Mouse (Mus musculus) cerebellum, adult (tissue): ENCODE measurements around the gene Rpl35.
"Not testable (repeated sequence)": the region's sequence is repeated elsewhere in the genome, so short reads cannot be mapped to it uniquely, and the experiment has no call there.

Source experiments
- ATAC-seq: cut with Nextera tagmentation; 2 replicates; pipeline ENCODE4 v1.9.2; 2017; ENCODE audit warnings: mild to moderate bottlenecking, moderate library complexity, mixed read lengths; ENCODE audit not compliant: insufficient number of reproducible peaks, low FRiP score, low TSS enrichment

Rpl35 gene

GRCm38 (mm10) chr2:39005574-39006079 is at the start of gene Rpl35:
Gene Rpl35 (minus strand): TSS chr2:39005624.
- no peak for ATAC-seq

GRCm38 (mm10) chr2:39048515-39048914 is 43.1 kb upstream of the Rpl35 start:
- no peak for ATAC-seq

GRCm38 (mm10) chr2:39040215-39040614 is 34.8 kb upstream of the Rpl35 start:
- ATAC-seq: no peak

- no peak for ATAC-seq
These were observed 26.2 kb upstream of the Rpl35 start for GRCm38 (mm10) chr2:39031611-39032010.

GRCm38 (mm10) chr2:39020004-39020403 is 14.6 kb upstream of the Rpl35 start:
- ATAC-seq: no peak

GRCm38 (mm10) chr2:39016581-39016980 is 11.2 kb upstream of the Rpl35 start:
- ATAC-seq: no peak

GRCm38 (mm10) chr2:39012768-39013279 is 7.4 kb upstream of the Rpl35 start:
- ATAC-seq: no peak

- no peak for ATAC-seq
These were observed 6.5 kb upstream of the Rpl35 start for GRCm38 (mm10) chr2:39011971-39012370.

GRCm38 (mm10) chr2:39011264-39011663 is 5.8 kb upstream of the Rpl35 start:
- ATAC-seq: no peak

- not testable (repeated sequence) for ATAC-seq
These were observed 4.7 kb upstream of the Rpl35 start for GRCm38 (mm10) chr2:39010144-39010543.

GRCm38 (mm10) chr2:39008954-39009365 is 3.5 kb upstream of the Rpl35 start:
- ATAC-seq: no peak

- peak; percentile 28 for ATAC-seq
These were observed 3.0 kb upstream of the Rpl35 start for GRCm38 (mm10) chr2:39008350-39008851.

GRCm38 (mm10) chr2:39007865-39008264 is 2.4 kb upstream of the Rpl35 start:
- ATAC-seq: peak; percentile 75

GRCm38 (mm10) chr2:39006149-39006730 is 816 bp upstream of the Rpl35 start:
- no peak for ATAC-seq

GRCm38 (mm10) chr2:39004880-39005435 is 466 bp downstream of the Rpl35 start, which contains the start of gene Arpc5l:
Gene Arpc5l (plus strand): TSS chr2:39005348.
- peak; percentile 86 for ATAC-seq

GRCm38 (mm10) chr2:39004372-39004771 is 1.1 kb downstream of the Rpl35 start:
- no peak for ATAC-seq

GRCm38 (mm10) chr2:39003512-39003911 is 1.9 kb downstream of the Rpl35 start:
- ATAC-seq: no peak

GRCm38 (mm10) chr2:39003106-39003505 is 2.3 kb downstream of the Rpl35 start:
- ATAC-seq: no peak

- no peak for ATAC-seq
These were observed 3.6 kb downstream of the Rpl35 start for GRCm38 (mm10) chr2:39001866-39002265.

GRCm38 (mm10) chr2:39000587-39000919 is 4.9 kb downstream of the Rpl35 start:
- no peak for ATAC-seq

- no peak for ATAC-seq
These were observed 5.4 kb downstream of the Rpl35 start for GRCm38 (mm10) chr2:38999910-39000586.
